Mouse (Mus musculus) retina, embryonic 14.5 days (tissue): Measurements from ENCODE around the gene Ccr6.
A peak's percentile ranks its signal among the peaks of the same experiment; 100 is the strongest.
"Not testable (repeated sequence)": the region's sequence is repeated elsewhere in the genome, so short reads cannot be mapped to it uniquely, and the experiment has no call there.

Experiments
- DNase-seq: peaks from one replicate; pipeline ENCODE4 v3.0.0-alpha.2; 2015; ENCODE audit warnings: low spot score

Ccr6 gene

GRCm38 (mm10) chr17:8235743-8236142 is at the start of gene Ccr6:
Gene Ccr6, plus strand, starts transcription at chr17:8236043.
- DNase-seq: no peak

DNA sequence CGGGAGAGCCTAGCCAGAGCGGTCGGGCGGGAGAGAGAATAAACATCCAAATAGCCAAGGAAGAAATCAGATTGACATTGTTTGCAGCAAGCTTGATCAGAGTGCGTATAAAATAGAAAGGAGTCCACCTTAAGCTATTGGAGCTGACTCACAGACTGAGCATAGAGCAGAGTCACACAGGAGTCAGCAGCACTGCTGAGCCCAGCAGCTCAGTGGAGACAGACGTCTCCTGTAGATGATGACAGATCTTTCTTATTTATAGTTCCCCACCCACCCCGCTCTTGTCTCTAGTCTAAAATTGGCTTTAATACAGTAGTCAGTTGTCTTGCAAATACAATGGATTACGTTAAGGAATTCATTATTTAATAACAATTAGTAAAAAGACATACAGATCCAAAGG is 42.2 kb upstream of the Ccr6 start:
- no peak for DNase-seq

DNA sequence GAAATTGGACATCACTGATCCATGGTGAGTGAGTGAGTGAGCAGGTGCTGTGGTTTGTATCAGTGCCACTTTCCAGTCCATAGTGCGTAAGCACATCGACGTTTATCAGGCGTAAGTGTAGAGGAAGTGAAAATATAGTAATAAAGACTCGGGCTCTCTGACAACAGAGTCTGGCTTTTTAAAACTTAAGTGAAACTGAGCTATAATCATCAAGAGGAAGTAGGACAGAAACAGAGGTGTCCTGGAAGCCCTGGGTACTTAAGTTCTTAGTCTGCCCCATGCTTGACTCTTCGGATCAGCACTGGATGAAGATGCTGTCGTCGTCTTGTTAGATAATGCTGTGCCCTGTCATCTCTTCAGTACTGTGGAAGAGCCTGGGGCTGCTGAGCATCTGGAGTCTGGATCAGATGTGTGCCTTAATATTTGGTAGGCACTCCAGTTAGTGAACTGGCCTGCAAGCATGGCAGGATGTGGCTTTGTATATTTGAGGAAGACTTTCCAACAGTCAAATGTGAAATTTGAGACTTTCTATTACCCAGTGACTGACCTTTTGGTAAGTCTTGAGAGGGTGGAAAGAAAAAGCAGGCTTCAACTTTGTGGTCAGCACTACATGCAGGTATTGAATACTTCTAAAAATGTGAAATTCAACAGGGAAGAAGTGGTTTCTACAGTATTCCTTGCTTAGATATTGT is 40.0 kb upstream of the Ccr6 start:
- no peak for DNase-seq

DNA sequence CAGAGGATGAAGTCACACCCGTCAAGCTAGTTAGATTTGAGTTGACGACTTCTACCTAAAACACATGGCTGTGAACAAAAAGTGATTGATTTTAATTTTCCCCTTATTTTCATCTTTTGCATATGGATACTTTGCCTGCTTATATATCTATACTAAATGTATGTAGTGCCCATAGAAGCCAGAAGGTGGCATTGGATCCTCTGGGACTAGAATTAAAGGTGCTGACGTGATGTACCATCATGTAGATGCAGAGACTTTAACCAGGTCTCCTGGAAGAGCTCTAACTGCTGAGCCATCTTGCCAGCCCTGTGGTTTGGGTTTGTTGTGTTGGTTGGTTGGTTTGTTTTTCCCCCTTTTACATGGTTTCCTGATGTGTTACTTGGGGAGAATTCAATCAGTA is 38.2 kb upstream of the Ccr6 start:
- DNase-seq: peak; percentile 56

DNA sequence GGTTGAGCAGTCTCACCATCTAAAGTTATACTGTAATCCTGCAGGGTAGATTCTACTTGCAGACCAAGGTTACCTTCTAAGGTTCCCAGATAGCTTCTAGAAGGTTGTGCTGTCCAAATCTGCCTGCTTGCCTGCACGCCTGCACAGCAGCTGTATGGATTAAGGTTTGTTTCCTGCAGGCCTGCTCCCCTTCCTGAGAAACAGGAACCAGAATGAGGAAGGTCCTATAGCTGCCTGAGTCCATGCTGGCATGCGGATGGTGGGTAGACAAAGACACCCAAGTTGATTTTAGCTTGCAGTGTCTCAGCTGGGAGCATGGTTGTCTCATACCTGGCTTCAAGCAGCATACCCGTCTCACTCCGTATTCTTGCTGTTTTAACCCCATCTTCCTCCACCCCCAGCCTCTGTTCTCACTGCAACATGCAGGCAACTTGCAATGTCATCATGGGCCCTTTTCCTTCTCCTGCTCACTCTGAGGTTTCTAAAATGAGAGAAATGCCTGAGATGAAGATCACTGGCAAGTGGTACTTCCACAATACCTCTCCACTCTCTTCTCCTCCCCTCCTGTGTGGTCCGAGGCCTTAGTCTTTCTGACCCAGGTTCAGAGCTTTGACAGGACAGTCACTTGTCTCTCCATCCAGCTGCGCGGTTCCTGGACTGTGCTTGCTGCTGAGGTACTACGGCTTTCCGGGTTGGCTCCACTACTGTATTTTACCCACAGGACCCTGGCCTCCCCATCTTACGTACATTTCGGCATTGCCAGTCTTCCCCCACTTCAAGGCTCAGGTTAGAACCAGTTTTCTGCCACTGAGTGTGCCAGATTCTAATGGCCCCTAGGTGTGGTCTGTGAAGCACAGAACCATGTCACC is 36.5 kb upstream of the Ccr6 start:
- no peak for DNase-seq

- DNase-seq: no peak
Observed at GRCm38 (mm10) chr17:8199936-8200330, 35.9 kb upstream of the Ccr6 start.

DNA sequence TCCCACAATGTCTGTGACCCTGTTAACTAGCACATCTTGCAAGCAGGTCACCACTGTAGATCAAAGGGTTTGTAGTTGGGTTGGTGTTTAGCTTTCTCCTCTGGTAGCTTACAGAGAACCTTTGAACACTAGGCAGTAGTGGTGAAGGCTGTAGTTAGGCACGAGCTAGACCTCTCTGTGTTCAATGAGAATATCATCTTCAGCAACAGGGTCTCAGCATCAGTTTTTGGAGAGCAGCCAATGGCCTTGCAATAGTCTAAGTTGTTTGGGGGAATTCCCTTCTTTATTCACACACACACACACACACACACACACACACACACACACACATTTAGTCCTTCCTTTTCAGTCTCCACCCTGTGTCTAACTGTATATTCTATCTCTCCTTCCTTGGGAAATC is 32.4 kb upstream of the Ccr6 start:
- DNase-seq: no peak

- DNase-seq: not testable (repeated sequence)
Observed at GRCm38 (mm10) chr17:8205221-8205631, 30.6 kb upstream of the Ccr6 start.

DNA sequence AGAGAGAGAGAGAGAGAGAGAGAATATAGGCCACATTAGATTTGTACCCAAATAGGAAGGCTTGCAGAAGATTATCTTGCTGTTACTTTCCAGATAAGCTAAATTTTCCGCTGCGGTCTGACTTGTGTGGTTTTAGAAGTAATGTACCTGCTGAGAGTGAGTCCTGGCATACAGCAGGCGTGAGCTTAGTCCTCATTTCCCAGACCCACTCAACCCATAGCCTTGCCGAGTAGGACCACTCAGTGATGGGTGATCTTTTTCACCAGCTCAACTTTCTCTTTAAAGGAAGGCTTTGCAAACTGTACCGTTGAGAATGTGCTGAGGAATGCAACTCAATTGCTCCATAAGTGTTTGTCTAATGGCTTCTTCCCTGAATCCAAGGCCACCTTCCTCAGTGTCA is 29.2 kb upstream of the Ccr6 start:
- no peak for DNase-seq

DNA sequence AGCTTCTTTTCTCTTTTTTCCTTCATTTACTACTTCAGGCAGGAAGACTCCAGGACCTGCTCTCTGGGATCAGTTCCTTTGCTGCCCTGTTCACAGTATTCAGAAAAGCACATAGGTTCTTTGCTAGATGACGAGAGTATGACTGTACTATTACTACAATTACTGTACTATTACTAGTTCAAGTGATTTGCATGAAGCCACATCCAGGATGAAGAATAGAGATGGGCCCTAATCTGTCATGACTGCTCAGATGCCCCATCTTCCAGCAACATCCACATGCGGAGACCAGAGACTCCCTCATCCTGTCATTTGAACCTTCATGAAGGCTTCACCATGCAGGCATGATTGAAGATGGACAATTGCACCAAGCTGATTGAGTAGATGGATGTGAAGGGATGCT is 26.1 kb upstream of the Ccr6 start:
- DNase-seq: no peak

DNA sequence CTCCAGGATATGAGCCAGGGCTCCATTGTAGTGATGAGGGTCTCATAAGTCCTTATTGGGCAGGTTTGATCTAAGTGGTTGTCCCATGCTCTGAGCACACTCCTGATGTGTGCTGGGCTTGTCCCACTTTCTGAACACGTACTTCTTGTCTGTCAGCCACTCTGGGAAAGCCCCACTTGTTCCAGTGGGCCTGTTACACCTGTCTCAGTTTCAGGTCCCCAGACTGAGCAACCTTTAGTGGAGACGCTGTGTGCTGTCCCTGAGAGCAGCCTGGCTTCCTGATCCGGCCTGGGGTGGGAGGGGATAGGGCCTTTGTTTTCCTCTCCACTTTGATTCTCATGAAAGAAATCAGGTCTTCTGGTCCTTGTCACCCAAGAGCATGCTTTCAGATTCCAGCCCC is 25.7 kb upstream of the Ccr6 start:
- DNase-seq: no peak

- DNase-seq: no peak
Observed at GRCm38 (mm10) chr17:8210675-8211074, 25.2 kb upstream of the Ccr6 start.

DNA sequence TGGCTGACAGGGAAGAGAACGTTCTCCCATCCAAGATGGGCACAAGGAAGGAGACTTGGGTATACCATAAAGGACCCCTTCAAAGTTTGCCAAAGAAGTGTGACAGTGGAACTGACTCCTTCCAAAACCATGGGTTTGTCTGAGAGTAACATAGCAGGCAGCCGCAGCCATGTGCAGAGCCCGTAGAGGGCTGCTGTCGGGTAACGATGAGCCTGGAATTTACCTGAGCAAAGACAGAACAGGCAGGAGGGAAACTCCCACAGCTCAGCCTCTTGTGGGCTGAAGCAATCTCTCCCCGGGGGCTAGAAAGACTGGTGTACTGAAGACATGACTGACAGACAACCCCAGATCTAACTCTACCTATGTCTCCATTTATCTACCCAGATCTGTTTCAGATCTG is 24.4 kb upstream of the Ccr6 start:
- DNase-seq: no peak

GRCm38 (mm10) chr17:8214369-8214768 is 21.5 kb upstream of the Ccr6 start:
- DNase-seq: no peak

DNA sequence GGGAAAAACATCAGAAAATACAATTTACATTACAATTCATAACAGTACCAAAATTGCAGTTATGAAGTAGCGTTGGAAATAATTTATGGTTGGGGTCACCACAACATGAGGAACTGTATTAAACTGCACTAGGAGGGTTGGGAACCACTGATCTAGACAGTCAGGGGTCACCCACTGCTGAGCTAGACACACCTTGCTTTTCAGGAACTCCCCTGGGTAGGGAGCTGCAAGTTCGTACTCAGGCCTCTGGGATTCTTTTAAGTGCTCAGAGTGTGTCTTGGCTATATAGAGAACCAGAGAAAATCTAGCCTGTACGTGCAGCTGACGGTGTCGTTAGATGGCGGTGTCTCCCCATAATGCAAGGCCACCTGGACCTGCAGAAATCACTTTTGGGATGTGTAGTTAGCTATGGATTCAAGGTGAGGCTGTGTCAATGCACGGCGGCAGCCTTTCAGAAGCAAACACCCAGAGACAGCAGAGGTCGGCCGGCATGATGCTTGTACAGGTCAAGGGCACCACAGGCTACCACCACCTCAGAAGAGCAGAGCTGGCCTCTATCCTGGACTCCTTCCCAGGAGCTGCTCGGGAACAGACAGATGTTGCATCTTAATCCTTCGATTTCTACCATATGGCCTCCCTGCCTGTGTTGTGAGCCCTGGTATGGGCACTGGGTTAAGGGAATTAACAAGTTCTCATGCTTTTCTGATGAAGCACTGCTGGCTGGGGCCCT is 20.7 kb upstream of the Ccr6 start:
- DNase-seq: peak; percentile 6

- no peak for DNase-seq
Observed at GRCm38 (mm10) chr17:8223225-8223624, 12.6 kb upstream of the Ccr6 start.

GRCm38 (mm10) chr17:8224072-8224471 is 11.8 kb upstream of the Ccr6 start:
- no peak for DNase-seq

GRCm38 (mm10) chr17:8225166-8225565 is 10.7 kb upstream of the Ccr6 start:
- DNase-seq: no peak

DNA sequence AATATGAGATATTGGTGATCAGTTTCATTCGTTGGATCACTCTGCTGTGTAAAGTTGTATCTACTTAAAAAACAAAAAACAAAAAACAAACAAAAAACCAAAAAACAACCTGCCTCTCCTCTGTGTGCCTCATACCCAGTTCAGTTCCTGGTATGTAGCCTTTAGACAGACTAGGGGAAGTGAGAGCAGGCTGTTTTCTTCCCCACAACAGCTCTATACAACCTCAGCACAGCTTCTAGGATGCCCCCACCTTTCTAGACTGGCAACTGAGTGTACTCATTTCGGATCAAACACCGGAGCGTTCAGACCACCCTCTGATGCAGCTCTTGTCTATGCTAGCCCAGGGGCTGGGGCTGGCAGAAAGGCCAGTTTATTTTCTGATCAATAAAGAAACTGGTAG is 10.1 kb upstream of the Ccr6 start:
- DNase-seq: no peak

DNA sequence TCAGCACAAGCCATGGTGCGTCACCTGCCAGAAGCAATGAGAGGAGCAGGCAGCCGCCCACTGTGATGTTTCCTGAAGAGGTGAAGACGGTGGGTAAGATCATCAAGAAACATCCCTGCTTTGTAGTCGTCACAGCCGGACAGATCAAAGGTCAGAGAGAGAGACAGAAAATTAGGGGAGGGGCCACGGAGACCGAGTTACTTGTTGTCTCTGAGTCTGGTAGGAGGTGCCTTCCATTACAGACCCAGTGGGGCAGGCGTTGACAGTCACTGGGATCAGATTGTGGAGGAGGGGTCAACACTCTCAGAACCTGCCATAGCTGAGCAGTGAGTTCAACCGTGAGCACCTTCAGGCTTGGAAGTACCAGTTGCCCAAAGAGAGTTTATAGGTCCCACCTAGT is 7.2 kb upstream of the Ccr6 start:
- no peak for DNase-seq

DNA sequence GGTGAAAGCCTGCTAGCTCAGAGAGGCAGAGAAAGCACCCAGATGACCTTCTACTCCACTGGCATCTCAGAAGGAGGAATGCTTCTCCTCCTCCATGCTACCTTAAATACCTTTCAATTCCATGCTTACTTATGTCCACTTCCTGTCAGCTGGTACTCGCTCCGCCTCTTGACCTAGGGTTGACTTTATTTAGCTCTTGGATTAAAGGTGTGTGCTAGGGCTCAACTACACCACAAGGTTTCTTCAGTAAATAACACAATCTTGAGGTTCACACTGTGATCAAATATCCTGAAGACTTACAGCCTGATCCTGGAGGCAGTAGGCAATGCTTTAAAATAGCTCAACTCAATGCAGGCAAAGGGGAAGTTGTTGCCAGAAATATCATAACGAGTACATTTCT is 6.2 kb upstream of the Ccr6 start:
- no peak for DNase-seq

- DNase-seq: no peak
Observed at GRCm38 (mm10) chr17:8232089-8232488, 3.8 kb upstream of the Ccr6 start.

- no peak for DNase-seq
Observed at GRCm38 (mm10) chr17:8233618-8234214, 2.1 kb upstream of the Ccr6 start.
